Mouse (Mus musculus) liver, postnatal 0 days (tissue): Measurements from ENCODE around the gene Krt75. TPM values are rescaled to one million over a fixed set of nuclear protein-coding genes. Genes with fewer than 3 reads are reported as not detected.
A peak's percentile ranks its signal among the peaks of the same experiment; 100 is the strongest.

ENCODE experiments used
- ATAC-seq: fragments of 200-750 bp; cut with Nextera tagmentation; 2 replicates; pipeline ENCODE4 v1.8.0; 2017; ENCODE audit warnings: mild to moderate bottlenecking, moderate library complexity
- DNase-seq: peaks from one replicate; pipeline ENCODE4 v3.0.0-alpha.2; 2016
- H3K27ac ChIP-seq: fragments of 300-500 bp; sonication (generic); 2 replicates; pipeline ENCODE4 v1.5.1; 2014; ENCODE audit warnings: antibody characterized with exemption, moderate library complexity, mild to moderate bottlenecking, low read depth
- H3K27me3 ChIP-seq: fragments of 300-500 bp; sonication (generic); 2 replicates; pipeline ENCODE4 v1.6.1; 2014; ENCODE audit warnings: low read length, control low read depth, mixed read lengths; ENCODE audit not compliant: insufficient read depth
- H3K36me3 ChIP-seq: fragments of 300-500 bp; sonication (generic); replicated peaks from 2 replicates; pipeline ENCODE4 v1.6.1; 2014; ENCODE audit warnings: mild to moderate bottlenecking, control low read depth, low read length, moderate library complexity, mixed read lengths; ENCODE audit not compliant: insufficient read depth
- H3K4me1 ChIP-seq: fragments of 300-500 bp; sonication (generic); 2 replicates; pipeline ENCODE4 v1.6.1; 2014; ENCODE audit warnings: antibody characterized with exemption, mild to moderate bottlenecking, control low read depth; ENCODE audit not compliant: insufficient read depth
- H3K4me2 ChIP-seq: fragments of 300-500 bp; sonication (generic); 2 replicates; pipeline ENCODE4 v1.6.1; 2014; ENCODE audit warnings: low read depth, mild to moderate bottlenecking, low read length, moderate library complexity, mixed read lengths
- H3K4me3 ChIP-seq: fragments of 300-500 bp; sonication (generic); 2 replicates; pipeline ENCODE4 v1.5.1; 2014; ENCODE audit warnings: low read depth, low read length
- H3K9ac ChIP-seq: fragments of 300-500 bp; sonication (generic); replicated peaks from 2 replicates; pipeline ENCODE4 v1.6.1; 2014; ENCODE audit warnings: mild to moderate bottlenecking, moderate library complexity
- H3K9me3 ChIP-seq: fragments of 300-500 bp; sonication (generic); 2 replicates; pipeline ENCODE4 v1.6.1; 2016; ENCODE audit warnings: mild to moderate bottlenecking, control low read depth, low read length, mixed read lengths
- CTCF ChIP-seq: sonication (generic); IDR thresholded peaks from 2 replicates; pipeline ENCODE4 v1.5.1; 2016; ENCODE audit warnings: antibody characterized with exemption, low read depth
- EP300 ChIP-seq: IDR thresholded peaks from 2 replicates; pipeline ENCODE4 v1.6.1; 2016; ENCODE audit warnings: antibody characterized with exemption, low read depth, mild to moderate bottlenecking
- WGBS: fragments of 180-500 bp; shearing (Covaris S2); extraction: QIAGEN DNeasy Blood & Tissue Kit; methylation state at CpG from one replicate; pipeline ENCODE4 v1.1.7; 2014; ENCODE audit not compliant: insufficient replicate concordance; 5-methylcytosine and 5-hydroxymethylcytosine counted together
- polyA plus RNA-seq: library from polyadenylated mRNA; unstranded; fragments of >200 nt; fragmentation: Nextera tagmentation; extraction: Ambion mirVana; gene quantifications from 2 replicates; pipeline ENCODE4 v1.2.1, GENCODE M21; 2015

Krt75 gene
- not detected in 2 replicates for polyA plus RNA-seq

DNA sequence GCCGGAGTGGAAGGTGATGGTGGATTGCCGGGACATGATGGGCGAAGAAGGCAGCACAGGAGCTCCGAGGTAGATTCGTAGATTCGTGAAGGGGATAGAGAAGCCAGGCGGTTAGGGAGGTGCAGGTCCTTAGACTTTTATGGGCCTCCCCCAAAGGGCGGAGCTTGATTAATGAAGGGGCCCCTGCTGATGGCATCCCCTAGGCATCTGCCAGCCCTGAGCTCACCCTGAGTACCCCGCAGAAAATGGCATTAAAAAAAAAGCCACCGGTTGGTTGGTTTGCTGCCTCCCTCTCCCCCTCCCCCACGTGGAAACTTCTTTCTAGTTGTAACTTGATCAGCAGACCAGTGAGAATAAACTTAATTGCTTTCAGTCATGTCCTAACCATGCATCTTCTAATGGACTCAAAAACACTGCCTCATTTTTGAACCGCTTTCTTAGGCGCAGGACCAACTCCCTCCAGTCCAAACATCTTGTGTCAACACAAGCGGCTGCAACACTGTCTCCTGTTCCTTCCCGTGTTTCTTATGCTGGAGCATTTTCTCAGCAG is at the start of gene Krt75:
Krt75 (minus strand) TSS at position 109 of the 550 bp plus-strand sequence.
- Histone ChIP-seq H3K9me3 (no peaks in the 10 kb centered on the region), H3K36me3 (no peaks in the 10 kb centered on the region), H3K27me3 (no peaks in the 10 kb centered on the region), H3K4me3 (no peak within 1 kb of the TSS), H3K9ac (no peak within 1 kb of the TSS), H3K27ac (no peak within 1 kb of the TSS), H3K4me1 (no peaks in the 10 kb centered on the region), H3K4me2 (no peak within 1 kb of the TSS)
- ATAC-seq (no peak), DNase-seq (no peak)
- TF ChIP-seq EP300: no peak
- TF ChIP-seq CTCF: no peak
- 66% methylated on average over 15 of the region's 15 CpGs for WGBS

DNA sequence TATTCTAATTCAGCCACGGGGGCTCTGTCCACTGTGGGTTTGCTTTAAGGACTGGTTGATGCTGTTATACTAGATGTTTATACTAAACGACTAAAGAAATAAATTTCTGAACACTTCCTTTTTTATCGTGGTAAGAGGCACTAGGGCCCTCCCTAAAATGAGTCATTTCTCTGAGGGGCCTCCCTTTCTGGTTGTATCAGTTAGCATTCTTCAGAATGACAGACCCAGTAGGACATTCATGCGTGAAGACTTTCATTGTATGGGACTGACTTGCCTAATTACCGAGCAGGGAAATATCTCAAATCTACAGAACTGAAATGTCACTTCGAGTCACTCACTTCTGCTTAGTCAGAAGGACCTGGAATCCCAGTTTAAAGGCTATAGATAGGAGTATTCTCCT is 25.4 kb upstream of the Krt75 start:
- no peak for ATAC-seq
- Histone ChIP-seq H3K4me2 (no peak overlapping the region), H3K4me3 (no peak overlapping the region), H3K4me1 (no peaks in the 10 kb centered on the region), H3K36me3 (no peaks in the 10 kb centered on the region), H3K27me3 (no peaks in the 10 kb centered on the region), H3K9ac (no peak overlapping the region), H3K27ac (no peak overlapping the region), H3K9me3 (no peaks in the 10 kb centered on the region; the same call in 1 of the 2 replicates)
- no peak for TF ChIP-seq CTCF
- no peak for TF ChIP-seq EP300
- 55% methylated on average over 6 of the region's 6 CpGs for WGBS
- no peak for DNase-seq

DNA sequence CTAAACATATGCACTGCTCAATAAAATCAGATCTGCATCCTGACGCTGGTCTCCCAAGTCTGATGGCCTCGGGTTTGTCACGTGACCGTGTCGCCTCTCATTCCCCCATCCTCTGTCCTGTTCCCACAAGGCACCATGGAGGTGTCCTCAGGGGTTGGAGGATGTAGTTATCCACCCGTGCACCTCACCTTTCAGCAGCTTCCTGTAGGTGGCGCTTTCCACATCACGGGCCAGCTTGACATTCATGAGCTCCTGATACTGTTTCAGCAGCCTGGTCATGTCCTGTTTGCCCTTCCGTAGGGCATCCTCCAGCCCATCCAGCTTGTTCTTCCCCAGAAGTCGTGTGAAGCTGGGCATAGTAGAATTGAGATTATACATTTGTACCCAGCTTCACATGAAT is 14.5 kb upstream of the Krt75 start:
- H3K9me3 ChIP-seq: no peaks in the 10 kb centered on the region
- H3K27ac ChIP-seq: no peak overlapping the region
- no peak overlapping the region for H3K9ac ChIP-seq
- ATAC-seq: no peak
- H3K4me2 ChIP-seq: no peak overlapping the region
- TF ChIP-seq CTCF: peak; percentile 37
- TF ChIP-seq EP300: no peak
- H3K36me3 ChIP-seq: no peaks in the 10 kb centered on the region
- DNase-seq: no peak
- H3K27me3 ChIP-seq: no peaks in the 10 kb centered on the region; the same call in 1 of the 2 replicates
- no peaks in the 10 kb centered on the region for H3K4me1 ChIP-seq
- no peak overlapping the region for H3K4me3 ChIP-seq
- 66% methylated on average over 10 of the region's 10 CpGs for WGBS

DNA sequence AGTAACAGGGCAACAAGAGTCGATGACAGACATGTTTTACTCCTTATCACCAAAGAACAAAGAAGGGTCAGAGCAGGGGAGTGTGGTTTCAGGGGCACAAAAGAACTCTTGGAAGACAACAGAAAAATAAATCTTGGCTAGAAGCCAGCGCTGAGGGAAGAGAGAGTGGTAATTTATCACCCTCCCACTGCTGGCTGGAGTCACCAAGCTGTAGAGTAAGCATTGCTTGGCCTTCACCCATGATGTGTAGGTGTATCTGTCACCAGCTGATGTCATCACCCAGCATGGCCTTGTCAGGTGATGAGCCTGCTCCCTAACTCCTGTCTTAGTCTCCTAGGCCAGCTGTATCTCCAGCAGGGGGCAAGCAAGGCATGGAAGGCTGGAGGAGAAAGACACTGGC is 10.8 kb upstream of the Krt75 start:
- no peak for ATAC-seq
- no peak overlapping the region for H3K4me2 ChIP-seq

DNA sequence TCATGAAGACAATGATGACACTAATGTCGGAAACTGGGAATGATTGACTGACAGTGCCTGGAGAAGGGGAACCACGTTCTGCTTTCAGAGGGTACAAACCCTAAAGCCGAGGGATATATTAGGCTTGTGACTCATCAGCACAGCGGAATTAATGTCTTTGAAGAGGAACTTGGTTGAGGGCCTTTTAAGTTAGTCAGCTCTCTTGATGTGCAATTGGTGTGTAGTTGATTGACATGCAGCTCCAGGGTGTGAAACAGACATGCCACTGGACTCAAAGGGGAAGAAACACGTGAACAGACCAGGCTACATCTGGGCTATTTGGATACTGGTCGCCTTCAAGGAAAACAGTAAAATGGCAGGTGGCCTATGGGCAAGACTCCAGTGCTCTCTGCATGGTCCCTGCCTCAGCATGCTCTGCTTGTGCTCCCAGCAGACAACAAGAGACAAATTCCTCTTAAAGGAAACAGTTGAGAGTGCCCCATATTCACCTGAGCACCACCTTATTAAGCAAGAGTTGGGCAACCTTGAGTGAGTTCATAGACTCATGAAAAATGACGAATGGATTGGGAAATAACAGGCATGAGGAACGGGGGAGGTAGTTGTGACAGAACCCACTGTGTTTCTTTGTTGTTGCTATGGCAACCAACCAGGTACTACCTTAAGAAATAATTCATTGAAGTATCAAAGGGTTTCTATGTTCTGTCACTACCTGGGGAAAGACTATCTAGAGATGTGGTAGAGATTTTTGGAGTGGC is 9.7 kb upstream of the Krt75 start:
- TF ChIP-seq CTCF (no peak), EP300 (no peak)
- Histone ChIP-seq H3K4me2 (no peak overlapping the region), H3K4me3 (no peak overlapping the region), H3K9me3 (no peaks in the 10 kb centered on the region), H3K36me3 (no peaks in the 10 kb centered on the region), H3K27me3 (no peaks in the 10 kb centered on the region; the same call in 1 of the 2 replicates), H3K27ac (no peak overlapping the region), H3K9ac (no peak overlapping the region), H3K4me1 (no peaks in the 10 kb centered on the region)
- WGBS: 61% methylated on average over 8 of the region's 8 CpGs
- DNase-seq (no peak), ATAC-seq (no peak)

More for the DNA sequence above, 10.8 kb upstream of the Krt75 start:
- Histone ChIP-seq H3K9ac (no peak overlapping the region), H3K9me3 (no peaks in the 10 kb centered on the region), H3K27ac (no peak overlapping the region), H3K4me3 (no peak overlapping the region), H3K36me3 (no peaks in the 10 kb centered on the region), H3K27me3 (no peaks in the 10 kb centered on the region; the same call in 1 of the 2 replicates), H3K4me1 (no peaks in the 10 kb centered on the region)
- 44% methylated on average over 2 of the region's 2 CpGs for whole genome bisulfite sequencing
- TF ChIP-seq EP300: no peak
- no peak for TF ChIP-seq CTCF
- no peak for DNase-seq

DNA sequence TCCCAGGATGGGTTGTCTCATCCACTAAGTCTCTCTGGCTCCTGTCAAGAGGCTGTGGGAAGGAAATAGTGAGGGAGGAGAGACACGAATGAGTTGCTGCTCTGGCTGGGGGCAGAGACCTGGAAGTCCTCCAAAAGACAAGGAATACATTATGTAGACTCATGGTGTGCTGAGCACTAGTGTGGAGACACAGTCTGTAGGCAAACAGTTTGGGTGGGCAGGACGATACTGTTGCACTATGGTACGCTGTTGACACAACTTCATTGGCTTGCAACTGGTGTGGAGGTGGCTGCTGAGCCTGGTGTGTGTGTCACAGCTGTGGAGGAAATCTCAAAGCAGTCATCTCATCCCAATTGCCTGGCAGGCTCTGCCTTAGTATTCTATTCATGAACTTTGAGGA is 8.0 kb upstream of the Krt75 start:
- Histone ChIP-seq H3K36me3 (no peaks in the 10 kb centered on the region), H3K9me3 (no peaks in the 10 kb centered on the region), H3K27ac (no peak overlapping the region), H3K27me3 (no peaks in the 10 kb centered on the region; the same call in 1 of the 2 replicates), H3K4me1 (no peaks in the 10 kb centered on the region), H3K4me3 (no peak overlapping the region), H3K4me2 (no peak overlapping the region), H3K9ac (no peak overlapping the region)
- no peak for TF ChIP-seq EP300
- no peak for TF ChIP-seq CTCF
- 55% methylated on average over 3 of the region's 3 CpGs for WGBS
- ATAC-seq (no peak), DNase-seq (no peak)
